Mouse (Mus musculus): Measurements from ENCODE around the gene Polrmt. TPM values are rescaled to one million over a fixed set of nuclear protein-coding genes. Genes with fewer than 3 reads are reported as not detected.

Polrmt gene
- 49.6 and 54.0 TPM in 2 replicates for polyA plus RNA-seq (2016; fragmentation: Nextera tagmentation; extraction: Ambion mirVana)

DNA sequence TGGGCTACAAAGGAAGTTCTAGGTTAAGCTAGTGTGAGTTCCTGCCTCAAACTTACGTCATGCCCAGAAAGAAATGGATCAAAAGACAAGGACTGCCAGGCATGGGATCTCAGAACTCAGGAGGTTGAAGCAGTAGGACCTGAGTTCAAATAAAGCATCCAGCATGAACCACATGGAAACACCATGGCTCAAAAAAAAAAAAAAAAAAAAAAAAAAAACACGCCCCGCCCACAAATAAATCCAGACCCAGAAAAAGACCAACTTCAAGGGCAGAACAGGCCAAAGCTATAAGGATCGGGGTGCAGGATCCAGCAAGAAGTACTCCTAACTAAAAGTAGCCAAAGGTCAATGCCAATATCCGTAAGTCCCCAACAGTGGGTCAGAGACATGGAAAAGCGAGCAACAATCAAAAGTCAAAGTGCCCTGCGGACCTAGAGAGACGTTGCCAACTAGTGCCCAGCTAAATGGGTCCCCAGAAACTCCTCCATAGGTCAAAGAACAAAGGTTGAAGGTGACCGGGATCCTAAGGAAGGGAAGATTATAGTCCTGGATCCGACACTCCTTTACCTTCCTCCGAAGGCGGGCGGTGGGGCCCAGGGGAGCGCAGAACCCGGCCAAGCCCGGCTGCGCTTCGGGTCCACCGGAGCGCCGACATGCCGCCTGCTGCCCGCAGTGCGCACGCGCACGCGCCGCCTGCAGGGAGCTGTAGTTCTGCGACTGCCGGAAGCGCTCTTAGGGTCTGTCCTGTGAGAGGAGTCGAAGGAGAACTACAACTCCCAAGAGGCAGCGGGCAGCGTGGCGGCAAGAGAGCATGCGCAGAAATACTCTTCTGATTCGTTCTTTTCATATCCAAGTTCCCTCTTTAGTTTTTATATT is at the start of gene Polrmt:
Gene Polrmt, minus strand, starts transcription at position 684 of the 876 bp plus-strand sequence.
- Histone ChIP-seq H3K36me3 (peaks cover 34% of the 10 kb centered on the region), H3K4me1 (peaks cover 6% of the 10 kb centered on the region), H3K27ac (no peak within 1 kb of the TSS), H3K9me3 (peaks cover 3% of the 10 kb centered on the region; the same call in 1 of the 2 replicates), H3K4me3 (peak within 1 kb of the TSS; percentile 58), H3K4me2 (replicated peaks) (peak within 1 kb of the TSS; percentile 58), H3K9ac (peak within 1 kb of the TSS; percentile 53), H3K27me3 (no peaks in the 10 kb centered on the region)
- 3% methylated on average over 38 of the region's 38 CpGs for WGBS
- peak; percentile 92 for ATAC-seq (ENCODE audit: insufficient number of reproducible peaks, insufficient read depth, low FRiP score, low TSS enrichment)

DNA sequence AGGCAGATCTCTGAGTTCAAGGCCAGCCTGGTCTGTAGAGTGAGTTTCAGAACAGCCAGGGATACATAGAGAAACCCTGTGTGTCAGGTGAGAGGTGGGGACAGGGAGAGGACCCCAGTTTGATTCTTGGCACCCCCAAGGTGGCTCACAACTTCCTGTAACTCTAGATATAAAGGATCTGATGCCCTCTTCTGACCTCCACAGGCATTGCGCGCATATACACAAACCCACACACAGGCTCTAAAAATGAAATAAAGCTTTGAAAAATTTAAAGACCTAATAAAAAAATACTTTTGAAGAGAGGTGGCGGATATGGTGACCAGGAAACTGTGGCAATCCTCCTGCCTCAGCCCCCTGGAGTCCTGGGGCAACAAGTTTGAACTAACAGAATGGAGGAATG is 49.5 kb upstream of the Polrmt start:
- no peak for ATAC-seq (ENCODE audit: insufficient number of reproducible peaks, insufficient read depth, low FRiP score, low TSS enrichment)
- Histone ChIP-seq H3K27ac (no peak overlapping the region), H3K4me2 (replicated peaks) (no peak overlapping the region), H3K4me1 (peaks cover 14% of the 10 kb centered on the region), H3K9ac (no peak overlapping the region), H3K4me3 (no peak overlapping the region), H3K27me3 (no peaks in the 10 kb centered on the region), H3K36me3 (0 out of 2 replicates have a peak, but pooled peaks cover 5% of the 10 kb centered on the region), H3K9me3 (no peaks in the 10 kb centered on the region)
- WGBS: 98% methylated on average over 3 of the region's 3 CpGs

DNA sequence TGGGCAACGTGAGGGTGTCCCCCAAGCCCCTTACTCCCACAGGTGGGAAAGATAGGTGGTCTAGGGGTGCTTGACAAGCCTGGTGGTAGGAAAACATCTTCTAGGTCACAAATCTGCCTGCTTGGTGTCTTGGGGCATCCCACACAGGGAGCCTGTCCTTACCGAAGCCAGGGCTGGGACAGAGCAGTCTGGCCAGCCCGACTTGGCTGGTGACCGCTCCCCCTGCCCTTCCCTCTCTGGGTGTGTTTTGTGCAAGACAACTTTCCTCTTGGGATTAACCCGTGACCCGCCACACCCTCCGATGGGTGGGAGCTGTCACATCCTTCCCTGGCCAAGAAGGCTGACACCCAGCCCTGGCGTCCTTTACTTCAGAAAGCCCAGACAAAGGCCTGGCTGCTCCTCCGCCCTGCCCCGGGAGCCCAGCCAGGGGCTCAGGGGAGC is 48.1 kb upstream of the Polrmt start:
- peaks cover 14% of the 10 kb centered on the region for H3K4me1 ChIP-seq
- H3K9me3 ChIP-seq: no peaks in the 10 kb centered on the region
- H3K4me2 ChIP-seq (replicated peaks): peak overlapping the region; percentile 81
- H3K27ac ChIP-seq: peak overlapping the region; percentile 87
- 7% methylated on average over 10 of the region's 10 CpGs for WGBS
- 0 out of 2 replicates have a peak, but pooled peaks cover 2% of the 10 kb centered on the region for H3K36me3 ChIP-seq
- peak overlapping the region; percentile 84 for H3K9ac ChIP-seq
- peak; percentile 16; the same call in 1 of the 2 replicates for ATAC-seq (ENCODE audit: insufficient number of reproducible peaks, insufficient read depth, low FRiP score, low TSS enrichment)
- H3K27me3 ChIP-seq: no peaks in the 10 kb centered on the region
- peak overlapping the region; percentile 75 for H3K4me3 ChIP-seq

DNA sequence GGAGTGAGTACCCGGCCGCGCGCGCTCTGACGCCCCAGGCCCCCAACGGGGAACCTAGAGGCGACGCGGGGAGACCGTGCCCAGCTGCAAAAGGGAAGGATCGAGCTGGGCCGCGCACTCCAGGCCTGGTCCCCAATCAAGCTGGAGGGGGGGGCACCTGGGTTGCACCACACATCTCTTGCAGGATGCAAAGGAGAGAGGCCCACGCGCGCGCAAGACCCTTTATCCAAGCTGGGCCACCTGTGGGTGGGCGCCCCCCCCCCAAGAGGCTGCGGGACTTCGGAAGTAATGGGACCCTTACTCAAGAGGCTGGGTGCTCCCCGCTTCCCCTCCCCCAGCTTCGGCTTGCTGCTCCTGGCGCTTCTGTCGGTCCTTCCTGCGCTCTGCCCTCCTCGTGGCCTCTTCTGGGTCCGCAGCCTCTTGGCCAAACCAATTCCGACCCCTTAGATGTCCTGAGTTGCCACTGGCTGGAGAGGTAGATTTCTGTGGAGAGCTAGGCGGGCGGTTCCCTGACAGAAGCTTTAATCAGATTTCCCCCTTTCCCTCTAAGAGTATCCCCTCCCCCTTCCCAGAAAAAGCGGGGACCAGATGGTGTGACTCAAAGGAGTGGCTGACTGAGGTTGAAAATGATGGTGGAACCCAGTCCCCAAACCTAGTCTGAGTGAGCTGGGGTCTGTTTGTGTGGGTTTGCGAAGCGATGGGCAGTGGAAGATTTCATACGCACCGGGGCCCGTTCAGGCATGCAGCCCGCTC is 47.5 kb upstream of the Polrmt start:
- Histone ChIP-seq H3K9ac (peak overlapping the region; percentile 84), H3K27me3 (no peaks in the 10 kb centered on the region), H3K4me2 (replicated peaks) (peak overlapping the region; percentile 81), H3K9me3 (no peaks in the 10 kb centered on the region), H3K4me1 (peaks cover 14% of the 10 kb centered on the region), H3K4me3 (peak overlapping the region; percentile 75), H3K36me3 (0 out of 2 replicates have a peak, but pooled peaks cover 2% of the 10 kb centered on the region), H3K27ac (peak overlapping the region; percentile 87)
- under 1% methylated on average over 34 of the region's 38 CpGs for WGBS
- peak; percentile 32 for ATAC-seq (ENCODE audit: insufficient number of reproducible peaks, insufficient read depth, low FRiP score, low TSS enrichment)

DNA sequence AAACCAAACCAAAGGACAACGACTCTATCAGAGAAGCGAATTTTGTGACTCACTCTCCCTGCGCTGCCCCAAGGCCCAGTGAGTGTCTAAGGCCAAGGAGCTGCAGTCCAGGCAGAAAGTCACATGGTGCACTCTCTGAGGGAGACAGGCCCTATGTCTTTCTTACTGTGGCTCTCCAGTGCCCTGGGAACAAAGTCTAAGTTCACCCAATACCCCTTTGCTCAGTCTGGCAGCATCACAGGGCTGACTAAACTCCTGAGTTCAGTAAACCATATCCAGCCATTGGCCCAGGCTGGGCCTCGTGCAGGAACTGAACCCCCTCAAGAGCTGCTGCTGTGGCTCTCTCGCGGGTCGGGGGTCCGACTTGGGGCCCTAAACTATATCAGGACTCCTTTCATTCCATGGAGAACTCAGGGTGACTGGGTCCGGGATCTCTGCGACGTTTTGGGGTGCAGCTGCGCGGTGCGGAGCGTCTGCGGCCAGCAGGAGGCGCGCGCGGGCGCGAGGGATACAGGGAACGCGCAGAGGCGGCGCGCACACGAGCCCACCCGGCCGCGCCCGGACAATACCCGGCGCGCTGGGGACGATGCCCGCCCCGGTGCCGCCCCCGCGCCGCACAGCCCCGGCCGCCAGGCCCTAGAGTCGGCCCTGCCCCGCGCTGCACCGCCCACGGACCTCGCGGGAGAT is 46.8 kb upstream of the Polrmt start, which contains the start of gene Palm:
Gene Palm, plus strand, starts transcription at position 522 of the 687 bp plus-strand sequence.
- ATAC-seq (ENCODE audit: insufficient number of reproducible peaks, insufficient read depth, low FRiP score, low TSS enrichment): peak; percentile 49; the same call in 1 of the 2 replicates
- H3K27ac ChIP-seq: peak within 1 kb of the TSS; percentile 87
- WGBS: 6% methylated on average over 51 of the region's 51 CpGs

DNA sequence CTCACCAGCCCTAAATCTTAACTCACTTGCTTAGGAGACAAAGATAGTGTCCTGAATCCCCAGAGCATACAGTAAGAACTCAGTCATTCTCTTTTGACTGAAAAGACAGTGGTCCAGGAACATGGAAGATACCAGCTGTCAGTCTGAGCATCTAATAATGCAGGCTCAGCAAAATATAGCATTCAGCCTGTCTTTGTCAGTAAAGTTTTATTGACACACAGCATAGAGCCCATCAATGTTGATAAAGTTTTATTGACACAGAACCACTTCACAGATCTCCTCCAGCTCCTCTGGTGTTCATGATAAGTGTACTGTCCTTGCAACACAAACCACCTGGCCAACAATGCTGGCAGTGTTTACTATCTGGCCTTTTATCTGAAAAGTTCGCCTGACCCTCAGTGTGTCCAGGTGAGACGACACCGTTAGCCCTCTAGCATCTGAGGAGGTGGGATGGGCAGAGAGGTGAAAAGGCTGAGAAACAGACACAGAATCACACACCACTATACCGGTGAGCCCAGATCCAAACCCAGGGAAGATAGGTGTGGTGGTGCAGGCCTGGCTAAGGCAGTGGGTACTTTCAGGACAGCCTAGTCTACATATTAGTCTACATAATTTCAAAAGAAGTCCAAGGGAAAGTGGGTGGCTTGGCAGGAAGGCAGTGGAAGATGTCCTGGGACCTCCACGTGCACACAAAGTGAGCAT is 46.1 kb upstream of the Polrmt start:
- Histone ChIP-seq H3K4me2 (replicated peaks) (0 out of 2 replicates have a peak overlapping the region, but pooled peaks have one; percentile 81), H3K9me3 (no peaks in the 10 kb centered on the region), H3K9ac (0 out of 2 replicates have a peak overlapping the region, but pooled peaks have one; percentile 84), H3K4me1 (peaks cover 14% of the 10 kb centered on the region), H3K36me3 (0 out of 2 replicates have a peak, but pooled peaks cover 2% of the 10 kb centered on the region), H3K27me3 (no peaks in the 10 kb centered on the region), H3K4me3 (no peak overlapping the region), H3K27ac (no peak overlapping the region)
- no peak for ATAC-seq (ENCODE audit: insufficient number of reproducible peaks, insufficient read depth, low FRiP score, low TSS enrichment)
- 82% methylated on average over 5 of the region's 5 CpGs for WGBS

More for the DNA sequence above, 46.8 kb upstream of the Polrmt start, which contains the start of gene Palm:
- Histone ChIP-seq H3K4me1 (peaks cover 14% of the 10 kb centered on the region), H3K9ac (peak within 1 kb of the TSS; percentile 84), H3K9me3 (no peaks in the 10 kb centered on the region), H3K4me2 (replicated peaks) (peak within 1 kb of the TSS; percentile 81), H3K27me3 (no peaks in the 10 kb centered on the region), H3K36me3 (0 out of 2 replicates have a peak, but pooled peaks cover 2% of the 10 kb centered on the region), H3K4me3 (peak within 1 kb of the TSS; percentile 75)

DNA sequence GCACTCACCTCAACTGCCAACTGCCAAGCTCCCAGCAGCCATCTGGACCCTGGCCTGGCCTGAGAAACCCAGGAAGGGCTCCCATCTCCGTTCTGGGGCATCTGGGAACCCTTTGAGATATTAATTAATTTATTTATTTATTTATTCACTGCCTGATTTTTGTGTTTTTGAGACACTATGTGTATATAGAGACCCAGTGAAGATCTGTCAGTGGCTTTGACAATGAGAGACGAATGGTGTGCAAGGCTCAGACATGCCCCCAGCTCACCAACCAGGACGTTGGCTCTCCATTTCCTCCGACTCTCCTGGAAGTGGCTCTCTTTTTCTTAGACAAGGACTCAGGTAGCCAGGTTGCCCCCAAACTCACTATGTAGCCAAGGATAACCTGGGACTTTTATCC is 44.5 kb upstream of the Polrmt start, which contains the start of gene Prss57:
Gene Prss57, minus strand, starts transcription at position 101 of the 400 bp plus-strand sequence.
- Histone ChIP-seq H3K36me3 (0 out of 2 replicates have a peak, but pooled peaks cover 2% of the 10 kb centered on the region), H3K9ac (no peak within 1 kb of the TSS), H3K27me3 (no peaks in the 10 kb centered on the region), H3K27ac (no peak within 1 kb of the TSS), H3K4me3 (no peak within 1 kb of the TSS), H3K4me1 (peaks cover 10% of the 10 kb centered on the region), H3K9me3 (no peaks in the 10 kb centered on the region), H3K4me2 (replicated peaks) (no peak within 1 kb of the TSS)
- no peak for ATAC-seq (ENCODE audit: insufficient number of reproducible peaks, insufficient read depth, low FRiP score, low TSS enrichment)
- 87% methylated on average over 4 of the region's 4 CpGs for WGBS

DNA sequence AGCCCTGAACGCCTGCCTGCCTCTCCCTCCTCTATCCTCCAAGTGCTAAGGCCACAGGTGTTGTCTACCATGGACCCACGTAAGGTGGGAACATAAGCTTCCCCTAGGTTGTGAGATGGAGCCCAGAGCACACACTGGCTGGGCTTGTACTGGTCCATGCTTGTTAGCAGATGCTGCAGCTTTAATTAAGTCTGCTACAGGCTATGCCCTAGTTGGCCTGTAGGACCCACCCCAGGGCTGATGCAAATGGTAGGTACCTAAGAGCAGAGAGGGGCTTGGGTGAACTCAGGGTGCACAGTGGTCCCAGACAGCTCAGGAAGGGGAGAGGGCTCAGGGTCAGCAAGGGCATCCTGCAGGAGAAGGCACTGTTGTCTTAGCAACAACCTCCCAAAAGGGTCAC is 43.2 kb upstream of the Polrmt start:
- Histone ChIP-seq H3K4me2 (replicated peaks) (no peak overlapping the region), H3K27me3 (no peaks in the 10 kb centered on the region), H3K9me3 (no peaks in the 10 kb centered on the region), H3K36me3 (no peaks in the 10 kb centered on the region), H3K9ac (no peak overlapping the region), H3K27ac (no peak overlapping the region), H3K4me3 (no peak overlapping the region), H3K4me1 (peaks cover 4% of the 10 kb centered on the region)
- ATAC-seq (ENCODE audit: insufficient number of reproducible peaks, insufficient read depth, low FRiP score, low TSS enrichment): no peak
- 59% methylated on average over 2 of the region's 2 CpGs for WGBS

DNA sequence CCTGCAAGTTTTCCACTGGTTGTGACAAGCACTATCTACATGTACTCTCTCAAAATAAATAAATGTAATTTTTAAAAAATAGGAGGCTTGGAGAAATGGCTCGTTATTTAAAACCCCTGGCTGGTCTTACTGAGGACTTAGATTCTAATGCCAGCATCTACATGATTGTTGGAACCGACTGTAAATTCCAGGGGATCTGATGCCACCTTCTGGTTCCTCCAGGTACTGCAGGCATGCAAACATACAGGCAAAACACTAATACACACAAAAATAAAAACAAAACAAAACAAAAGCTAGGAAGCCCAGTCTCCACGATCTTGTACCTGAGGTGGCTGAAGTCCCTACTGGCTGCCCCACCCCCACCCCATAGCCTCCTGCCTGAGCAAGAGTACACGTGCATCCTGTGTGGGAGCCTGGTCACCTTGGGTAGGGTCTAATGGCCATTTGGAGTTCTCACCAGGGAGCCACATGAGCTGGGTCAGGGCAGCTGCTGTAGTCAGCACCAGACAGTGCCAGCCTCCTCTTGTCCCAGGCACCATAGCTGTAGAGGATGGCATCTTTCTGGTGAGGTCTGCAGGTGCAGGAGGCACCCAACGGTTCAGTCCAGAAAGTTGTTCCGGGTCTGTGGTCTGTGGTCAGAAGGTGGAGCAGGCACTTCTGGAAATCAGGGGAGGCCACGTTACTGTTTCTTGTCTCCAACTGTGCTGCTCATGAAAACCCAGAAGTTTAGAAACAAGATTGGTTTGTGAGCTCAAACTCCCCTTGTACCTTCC is 42.2 kb upstream of the Polrmt start:
- WGBS: 33% methylated on average over 7 of the region's 7 CpGs
- H3K4me3 ChIP-seq: no peak overlapping the region
- H3K27ac ChIP-seq: no peak overlapping the region
- H3K27me3 ChIP-seq: no peaks in the 10 kb centered on the region
- H3K4me1 ChIP-seq: no peaks in the 10 kb centered on the region
- no peak overlapping the region for H3K9ac ChIP-seq
- H3K9me3 ChIP-seq: no peaks in the 10 kb centered on the region
- no peak overlapping the region for H3K4me2 ChIP-seq (replicated peaks)
- ATAC-seq (ENCODE audit: insufficient number of reproducible peaks, insufficient read depth, low FRiP score, low TSS enrichment): no peak
- no peaks in the 10 kb centered on the region for H3K36me3 ChIP-seq
